Mouse (Mus musculus) left cerebral cortex, adult 18-20 months (tissue): ENCODE measurements around the gene Tmem179b. TPM values are rescaled to one million over a fixed set of nuclear protein-coding genes. Genes with fewer than 3 reads are reported as not detected.
"Not testable (repeated sequence)": the region's sequence is repeated elsewhere in the genome, so short reads cannot be mapped to it uniquely, and the experiment has no call there.

Experiments
- DNase-seq, 2 experiments: peaks; one replicate each; pipeline ENCODE4 v3.0.0; 2021 to 2022; ENCODE audit warnings: low spot score in 2 of 2, mixed read lengths in 1 of 2
- microRNA-seq, 2 experiments: library from miRNA; unstranded; fragments of <30 nt; microRNA quantifications; one replicate each; pipeline ENCODE4 v1.2.0; 2021
- total RNA-seq, 2 experiments: library from RNA; stranded (reverse); gene quantifications; 2 replicates each; pipeline ENCODE4 v1.2.3; 2021

The Tmem179b gene
- total RNA-seq, 2 experiments from 2014 or later = 7.6 to 7.8 TPM

- DNase-seq = peak; percentile 95
Measured at GRCm38 (mm10) chr19:8735389-8736159, 38.7 kb downstream of the Tmem179b start, which contains the start of gene Wdr74. Gene Wdr74, plus strand, starts transcription at chr19:8735827.

- no peak for DNase-seq
Measured at GRCm38 (mm10) chr19:8734334-8734733, 39.9 kb downstream of the Tmem179b start.

GRCm38 (mm10) chr19:8728335-8729099, 45.8 kb downstream of the Tmem179b start:
- DNase-seq = not testable (repeated sequence)

GRCm38 (mm10) chr19:8727495-8728114, 46.7 kb downstream of the Tmem179b start:
- DNase-seq = no peak

GRCm38 (mm10) chr19:8726609-8727390, 47.5 kb downstream of the Tmem179b start:
- DNase-seq = no peak

GRCm38 (mm10) chr19:8725081-8725613, 49.1 kb downstream of the Tmem179b start:
- no peak for DNase-seq

GRCm38 (mm10) chr19:8724392-8724791, 49.9 kb downstream of the Tmem179b start:
- DNase-seq = no peak

- DNase-seq = no peak
Measured at GRCm38 (mm10) chr19:8723574-8724346, 50.5 kb downstream of the Tmem179b start.

GRCm38 (mm10) chr19:8722907-8723573, 51.2 kb downstream of the Tmem179b start, which contains the start of gene Slc3a2:
Gene Slc3a2, minus strand, starts transcription at chr19:8723369.
- DNase-seq = peak; percentile 94 to 97

- no peak for DNase-seq
Measured at GRCm38 (mm10) chr19:8722559-8722906, 51.7 kb downstream of the Tmem179b start.

Small RNA genes lying within 50 kb of the gene (microRNA-seq; reads per million reads assigned to microRNA genes)
- 0 reads per million in 2 experiments for gene Mir6992

Other genes starting within 250 kb of the Tmem179b start
- gene Slc22a8, start 183.2 kb downstream of the Tmem179b start, total RNA-seq = 10 to 100 TPM; 11.9 to 14.0 TPM
- gene Slc22a6, start 156.4 kb downstream of the Tmem179b start, total RNA-seq = 1 to 10 TPM; 9.1 to 9.4 TPM
- gene Chrm1, start 110.7 kb downstream of the Tmem179b start, total RNA-seq = 100 to 1,000 TPM; 141 to 144 TPM
- gene Slc3a2, start 51.1 kb downstream of the Tmem179b start, total RNA-seq = 100 to 1,000 TPM; 148 to 152 TPM
- 10 to 100 TPM; 46.9 to 50.5 TPM for gene Wdr74, start 38.6 kb downstream of the Tmem179b start, total RNA-seq
- 1 to 10 TPM in 1 of 2 experiments, under 1 TPM in 1; 0.94 to 1.5 TPM for gene 1700092M07Rik, start 33.7 kb downstream of the Tmem179b start, total RNA-seq
- gene Stx5a, start 33.1 kb downstream of the Tmem179b start, total RNA-seq = 10 to 100 TPM; 70.1 to 72.7 TPM
- gene Nxf1, start 17.4 kb downstream of the Tmem179b start, total RNA-seq = 10 to 100 TPM; 78.1 to 88.5 TPM
- 10 to 100 TPM; 57.3 to 63.7 TPM for gene Tmem223, start 3.5 kb downstream of the Tmem179b start, total RNA-seq
- gene Taf6l, start 11.9 kb upstream of the Tmem179b start, total RNA-seq = 10 to 100 TPM; 13.7 to 15.9 TPM
- gene Polr2g, start 24.1 kb upstream of the Tmem179b start, total RNA-seq = 100 to 1,000 TPM; 106 to 107 TPM
- 1 to 10 TPM; 5.5 to 6.0 TPM for gene Zbtb3, start 28.1 kb upstream of the Tmem179b start, total RNA-seq
- 10 to 100 TPM; 38.7 to 42.4 TPM for gene Ttc9c, start 44.9 kb upstream of the Tmem179b start, total RNA-seq
- 100 to 1,000 TPM; 123 to 127 TPM for gene Hnrnpul2, start 45.5 kb upstream of the Tmem179b start, total RNA-seq
- 1 to 10 TPM in 1 of 2 experiments, not detected in 1; 2.3 TPM for gene AC129217.1, start 55.3 kb upstream of the Tmem179b start, total RNA-seq
- 100 to 1,000 TPM in 1 of 2 experiments, 10 to 100 TPM in 1; 98.1 to 112 TPM for gene Bscl2, start 63.0 kb upstream of the Tmem179b start, total RNA-seq
- gene Gng3, start 64.7 kb upstream of the Tmem179b start, total RNA-seq = 100 to 1,000 TPM; 181 to 184 TPM
- gene Lrrn4cl, start 76.3 kb upstream of the Tmem179b start, total RNA-seq = 1 to 10 TPM; 1.2 to 1.7 TPM
- gene Ubxn1, start 97.0 kb upstream of the Tmem179b start, total RNA-seq = 10 to 100 TPM; 91.4 to 96.7 TPM
- 10 to 100 TPM; 29.7 to 37.1 TPM for gene Uqcc3, start 106.5 kb upstream of the Tmem179b start, total RNA-seq
- 1 to 10 TPM; 8.2 TPM for gene Lbhd1, start 109.3 kb upstream of the Tmem179b start, total RNA-seq
- gene Gm49403, start 109.5 kb upstream of the Tmem179b start, total RNA-seq = not detected
- gene 1810009A15Rik, start 114.4 kb upstream of the Tmem179b start, total RNA-seq = 10 to 100 TPM; 20.2 to 23.0 TPM
- gene Gm49416, start 114.5 kb upstream of the Tmem179b start, total RNA-seq = 1 to 10 TPM; 2.1 to 3.8 TPM
- gene Ints5, start 118.5 kb upstream of the Tmem179b start, total RNA-seq = 10 to 100 TPM; 23.9 to 24.6 TPM
- 10 to 100 TPM; 93.2 to 93.8 TPM for gene Ganab, start 123.6 kb upstream of the Tmem179b start, total RNA-seq
- 100 to 1,000 TPM; 188 to 189 TPM for gene B3gat3, start 145.9 kb upstream of the Tmem179b start, total RNA-seq
- gene Rom1, start 154.9 kb upstream of the Tmem179b start, total RNA-seq = 1 to 10 TPM; 6.4 to 7.6 TPM
- 10 to 100 TPM in 1 of 2 experiments, 1 to 10 TPM in 1; 9.0 to 11.5 TPM for gene Eml3, start 155.1 kb upstream of the Tmem179b start, total RNA-seq
- 10 to 100 TPM; 49.6 to 49.8 TPM for gene Mta2, start 167.4 kb upstream of the Tmem179b start, total RNA-seq
- gene Tut1, start 179.4 kb upstream of the Tmem179b start, total RNA-seq = 10 to 100 TPM; 22.5 to 23.7 TPM
- gene Eef1g, start 192.6 kb upstream of the Tmem179b start, total RNA-seq = 100 to 1,000 TPM; 251 to 256 TPM
- gene Ahnak, start 214.8 kb upstream of the Tmem179b start, total RNA-seq = 10 to 100 TPM; 18.6 to 23.5 TPM